Mouse (Mus musculus) forebrain, embryonic 12.5 days (tissue): Measurements from ENCODE around the gene Med13l. TPM values are rescaled to one million over a fixed set of nuclear protein-coding genes. Genes with fewer than 3 reads are reported as not detected.
"Not testable (repeated sequence)": the region's sequence is repeated elsewhere in the genome, so short reads cannot be mapped to it uniquely, and the experiment has no call there.

Source experiments
- ATAC-seq: fragments of 200-750 bp; cut with Nextera tagmentation; 2 replicates; pipeline ENCODE4 v1.8.0; 2017; ENCODE audit warnings: moderate TSS enrichment; ENCODE audit not compliant: low FRiP score
- H3K27ac ChIP-seq: fragments of 300-500 bp; sonication (generic); 2 replicates; pipeline ENCODE4 v1.5.1; 2016; ENCODE audit warnings: mild to moderate bottlenecking
- H3K27me3 ChIP-seq: fragments of 300-500 bp; sonication (generic); 2 replicates; pipeline ENCODE4 v1.6.1; 2016; ENCODE audit warnings: mild to moderate bottlenecking
- H3K36me3 ChIP-seq: fragments of 300-500 bp; sonication (generic); replicated peaks from 2 replicates; pipeline ENCODE4 v1.6.1; 2016; ENCODE audit warnings: mild to moderate bottlenecking
- H3K4me1 ChIP-seq: fragments of 300-500 bp; sonication (generic); 2 replicates; pipeline ENCODE4 v1.6.1; 2016
- H3K4me2 ChIP-seq: fragments of 300-500 bp; sonication (generic); 2 replicates; pipeline ENCODE4 v1.6.1; 2016; ENCODE audit warnings: mild to moderate bottlenecking, moderate library complexity
- H3K4me3 ChIP-seq: fragments of 300-500 bp; sonication (generic); replicated peaks from 2 replicates; pipeline ENCODE4 v1.5.1; 2016; ENCODE audit warnings: mild to moderate bottlenecking
- H3K9ac ChIP-seq: fragments of 300-500 bp; sonication (generic); 2 replicates; pipeline ENCODE4 v1.6.1; 2016; ENCODE audit warnings: mild to moderate bottlenecking
- H3K9me3 ChIP-seq: fragments of 300-500 bp; sonication (generic); 2 replicates; pipeline ENCODE4 v1.6.1; 2016
- WGBS: fragments of 180-500 bp; shearing (Covaris S2); methylation state at CpG from one replicate; pipeline ENCODE4 v1.1.7; 2016; 5-methylcytosine and 5-hydroxymethylcytosine counted together
- polyA plus RNA-seq: library from polyadenylated mRNA; unstranded; fragments of >200 nt; fragmentation: Nextera tagmentation; extraction: Ambion mirVana; gene quantifications from 2 replicates; pipeline ENCODE4 v1.2.1, GENCODE M21; 2016

Med13l gene
- polyA plus RNA-seq, 1 experiment from 2014 or later = 17.7 TPM

DNA sequence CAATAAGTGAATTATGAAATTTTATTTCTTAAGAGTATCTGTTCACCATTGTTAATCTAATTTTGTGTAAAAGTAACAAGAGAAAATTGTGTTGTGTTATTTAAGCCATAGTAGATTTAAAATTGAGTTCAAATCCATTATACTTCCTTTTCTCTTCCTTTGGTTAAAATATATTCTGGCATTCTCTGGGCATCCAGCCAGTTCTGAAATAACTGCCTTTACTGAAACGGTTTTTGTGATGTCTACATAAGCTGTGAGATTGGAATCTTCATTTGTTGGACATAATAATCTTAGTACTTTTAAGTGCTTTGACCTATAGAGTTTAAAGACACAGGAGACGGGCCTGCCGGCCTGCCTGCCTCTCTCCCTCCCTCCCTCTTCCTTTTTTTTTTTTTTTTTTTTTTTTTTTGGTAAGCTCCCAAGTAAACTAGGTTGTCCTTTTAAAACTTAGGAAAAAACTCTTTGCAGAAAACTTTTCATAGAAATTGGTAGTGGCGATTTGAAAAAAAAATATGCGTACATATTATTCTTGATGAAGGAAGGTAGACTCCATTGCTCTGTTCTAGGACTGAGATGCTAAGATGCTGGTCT is 78.7 kb downstream of the Med13l start:
- Histone ChIP-seq H3K36me3 (no peaks in the 10 kb centered on the region), H3K4me2 (no peak overlapping the region), H3K9me3 (no peaks in the 10 kb centered on the region), H3K9ac (no peak overlapping the region), H3K27me3 (no peaks in the 10 kb centered on the region), H3K4me1 (peaks cover 45% of the 10 kb centered on the region), H3K27ac (no peak overlapping the region), H3K4me3 (no peak overlapping the region)
- WGBS = 68% methylated on average over 5 of the region's 5 CpGs
- no peak for ATAC-seq

DNA sequence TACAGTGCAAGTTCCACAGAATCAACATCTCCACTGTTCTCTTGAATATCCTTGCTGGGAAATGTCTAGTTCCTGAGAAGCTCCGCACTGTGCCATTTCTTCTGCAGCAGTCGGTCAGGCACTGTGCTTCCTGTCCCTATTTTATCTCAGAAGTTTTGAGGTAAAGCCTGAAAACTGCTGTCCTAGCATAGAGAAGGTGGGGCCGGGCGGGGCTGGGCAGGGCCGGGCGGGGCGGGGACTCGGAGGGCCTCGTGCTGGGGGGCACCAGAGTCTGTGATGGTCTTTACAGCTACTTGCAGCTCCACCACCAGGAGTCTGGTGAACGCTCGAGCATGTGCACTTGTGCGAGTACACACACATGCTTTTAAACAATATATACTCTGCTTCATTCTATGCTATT is 83.6 kb downstream of the Med13l start:
- peaks cover 42% of the 10 kb centered on the region for H3K4me1 ChIP-seq
- no peak overlapping the region for H3K9ac ChIP-seq
- H3K36me3 ChIP-seq = no peaks in the 10 kb centered on the region
- H3K27ac ChIP-seq = no peak overlapping the region
- no peak overlapping the region for H3K4me3 ChIP-seq
- H3K4me2 ChIP-seq = no peak overlapping the region
- H3K9me3 ChIP-seq = no peaks in the 10 kb centered on the region
- H3K27me3 ChIP-seq = no peaks in the 10 kb centered on the region
- no peak for ATAC-seq
- 88% methylated on average over 12 of the region's 12 CpGs for WGBS

DNA sequence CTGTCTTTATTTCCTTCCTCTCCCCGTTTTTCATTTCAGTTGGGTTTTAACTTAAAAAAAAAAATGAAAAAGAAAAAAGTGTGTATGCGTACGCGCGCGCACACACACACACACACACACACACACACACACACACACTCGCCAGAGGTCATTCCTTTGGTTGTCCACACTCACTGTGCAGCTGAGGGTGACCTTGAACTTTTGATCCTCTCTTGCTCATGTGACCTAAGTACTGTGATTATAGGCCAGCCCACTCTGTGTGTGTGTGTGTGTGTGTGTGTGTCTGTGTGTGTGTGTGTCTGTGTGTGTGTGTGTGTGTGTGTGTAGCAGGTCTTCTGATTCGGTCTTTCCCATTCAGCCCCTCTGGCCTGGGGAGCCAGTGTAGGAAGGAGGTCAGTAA is 84.0 kb downstream of the Med13l start:
- WGBS = 85% methylated on average over 8 of the region's 8 CpGs

DNA sequence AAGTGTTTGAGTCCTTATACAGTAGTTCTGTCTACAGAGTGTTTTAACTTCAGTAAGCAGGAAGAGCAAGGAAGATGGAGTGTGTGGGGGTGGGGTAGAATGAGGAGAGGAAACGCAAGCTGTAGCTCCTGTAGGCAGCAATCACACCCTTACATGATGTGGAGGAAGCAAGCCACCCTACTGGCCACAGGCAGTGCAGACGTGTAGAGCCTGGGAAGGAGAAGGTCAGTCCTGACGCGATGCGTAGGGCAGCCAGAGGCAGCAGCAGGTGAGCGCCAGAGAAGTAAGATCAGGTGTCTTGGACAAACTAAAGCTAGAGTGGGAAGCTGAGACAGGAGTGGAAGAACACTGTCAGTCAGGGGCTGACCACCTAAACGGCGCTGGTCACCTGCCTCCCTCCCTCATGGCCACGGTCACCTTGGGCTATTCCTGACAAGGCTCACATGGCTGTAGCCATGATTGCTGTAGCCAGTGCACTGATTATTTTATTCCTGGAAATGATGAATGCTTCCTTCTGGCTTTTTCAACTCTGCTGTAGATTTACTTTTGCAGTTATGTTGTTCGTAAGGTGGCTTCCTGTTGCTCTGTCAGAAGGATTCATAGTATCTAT is 84.8 kb downstream of the Med13l start:
- H3K4me2 ChIP-seq = no peak overlapping the region
- ATAC-seq = no peak
- H3K27me3 ChIP-seq = no peaks in the 10 kb centered on the region
- no peak overlapping the region for H3K9ac ChIP-seq
- H3K36me3 ChIP-seq = no peaks in the 10 kb centered on the region
- H3K4me3 ChIP-seq = no peak overlapping the region
- peaks cover 36% of the 10 kb centered on the region for H3K4me1 ChIP-seq
- 90% methylated on average over 10 of the region's 10 CpGs for WGBS
- H3K9me3 ChIP-seq = no peaks in the 10 kb centered on the region
- no peak overlapping the region for H3K27ac ChIP-seq

More for the DNA sequence above, 84.0 kb downstream of the Med13l start:
- H3K27ac ChIP-seq = no peak overlapping the region
- no peak overlapping the region for H3K4me3 ChIP-seq
- H3K4me2 ChIP-seq = no peak overlapping the region
- H3K4me1 ChIP-seq = peaks cover 41% of the 10 kb centered on the region
- H3K9ac ChIP-seq = no peak overlapping the region
- H3K36me3 ChIP-seq = no peaks in the 10 kb centered on the region
- no peaks in the 10 kb centered on the region for H3K27me3 ChIP-seq
- no peaks in the 10 kb centered on the region for H3K9me3 ChIP-seq
- no peak for ATAC-seq

- 61% methylated on average over 5 of the region's 5 CpGs for WGBS
- no peak for ATAC-seq
Observed at GRCm38 (mm10) chr5:118646897-118647296, 86.4 kb downstream of the Med13l start.

DNA sequence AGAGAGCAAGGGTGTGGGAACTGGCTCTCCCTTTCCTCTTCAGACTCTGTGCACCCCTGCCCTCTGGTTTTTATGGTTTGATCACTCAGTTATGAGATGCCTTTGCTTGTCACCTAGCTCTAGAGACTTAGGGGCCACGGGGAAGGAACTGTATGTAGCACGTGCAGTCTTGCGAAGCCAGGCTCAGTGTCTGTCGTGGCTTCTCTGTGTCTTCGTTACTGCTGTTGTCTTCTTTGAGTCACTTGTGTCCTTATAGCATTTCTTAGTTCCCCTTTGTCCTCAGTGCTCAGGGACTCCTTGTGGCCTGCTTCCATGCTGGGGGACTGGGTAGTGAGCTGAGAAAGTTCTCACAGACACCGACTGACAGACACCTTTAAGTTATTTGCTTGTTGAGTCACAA is 86.9 kb downstream of the Med13l start:
- H3K4me1 ChIP-seq = peaks cover 31% of the 10 kb centered on the region
- no peaks in the 10 kb centered on the region for H3K36me3 ChIP-seq
- H3K4me2 ChIP-seq = no peak overlapping the region
- 43% methylated on average over 6 of the region's 6 CpGs for WGBS
- ATAC-seq = no peak
- H3K9me3 ChIP-seq = no peaks in the 10 kb centered on the region
- no peaks in the 10 kb centered on the region for H3K27me3 ChIP-seq
- no peak overlapping the region for H3K4me3 ChIP-seq
- H3K27ac ChIP-seq = no peak overlapping the region
- H3K9ac ChIP-seq = no peak overlapping the region

More at GRCm38 (mm10) chr5:118646897-118647296, 86.4 kb downstream of the Med13l start:
- H3K27me3 ChIP-seq = no peaks in the 10 kb centered on the region
- no peaks in the 10 kb centered on the region for H3K36me3 ChIP-seq
- no peak overlapping the region for H3K4me3 ChIP-seq
- H3K27ac ChIP-seq = no peak overlapping the region
- H3K9ac ChIP-seq = no peak overlapping the region
- H3K4me1 ChIP-seq = peaks cover 33% of the 10 kb centered on the region
- no peaks in the 10 kb centered on the region for H3K9me3 ChIP-seq
- no peak overlapping the region for H3K4me2 ChIP-seq

GRCm38 (mm10) chr5:118649215-118650006 is 88.9 kb downstream of the Med13l start:
- Histone ChIP-seq H3K36me3 (no peaks in the 10 kb centered on the region), H3K4me2 (no peak overlapping the region), H3K27me3 (no peaks in the 10 kb centered on the region), H3K9me3 (no peaks in the 10 kb centered on the region), H3K9ac (no peak overlapping the region), H3K27ac (no peak overlapping the region), H3K4me3 (no peak overlapping the region), H3K4me1 (peaks cover 22% of the 10 kb centered on the region)
- WGBS = 91% methylated on average over 10 of the region's 10 CpGs
- ATAC-seq = no peak

DNA sequence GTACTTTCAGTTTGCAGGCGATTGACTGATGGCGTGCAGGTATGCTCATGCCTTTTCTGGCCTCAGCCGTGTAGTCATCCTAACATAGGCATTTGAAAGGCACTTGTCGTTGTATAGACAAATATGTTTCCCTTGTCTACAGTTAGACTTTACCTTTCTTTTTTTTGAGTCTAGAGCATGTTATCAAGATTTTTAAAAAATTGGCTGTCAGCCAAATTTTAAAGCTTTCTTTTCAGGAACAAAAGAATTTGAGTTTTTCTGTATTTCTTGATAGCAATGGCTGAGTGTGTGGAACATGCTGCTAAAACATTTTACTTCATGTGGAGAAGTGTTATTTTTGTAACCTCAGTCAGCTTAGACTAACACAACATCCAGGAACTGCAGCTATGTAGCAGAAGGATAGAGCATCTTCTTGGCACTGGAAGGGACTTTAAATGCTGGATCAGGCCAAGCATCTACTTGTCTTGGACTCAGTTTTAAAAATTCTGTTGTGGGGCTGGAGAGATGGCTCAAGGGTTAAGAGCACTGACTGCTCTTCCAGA is 89.6 kb downstream of the Med13l start:
- no peak overlapping the region for H3K4me2 ChIP-seq
- no peak for ATAC-seq
- no peaks in the 10 kb centered on the region for H3K36me3 ChIP-seq
- WGBS = 94% methylated on average over 4 of the region's 4 CpGs
- no peaks in the 10 kb centered on the region for H3K9me3 ChIP-seq
- H3K27ac ChIP-seq = no peak overlapping the region
- no peaks in the 10 kb centered on the region for H3K27me3 ChIP-seq
- H3K4me3 ChIP-seq = no peak overlapping the region
- peaks cover 26% of the 10 kb centered on the region for H3K4me1 ChIP-seq
- H3K9ac ChIP-seq = no peak overlapping the region

- peaks cover 31% of the 10 kb centered on the region for H3K4me1 ChIP-seq
- no peaks in the 10 kb centered on the region for H3K36me3 ChIP-seq
- H3K27me3 ChIP-seq = no peaks in the 10 kb centered on the region
- no peak overlapping the region for H3K9ac ChIP-seq
- H3K4me2 ChIP-seq = no peak overlapping the region
- H3K27ac ChIP-seq = no peak overlapping the region
- ATAC-seq = no peak
- H3K9me3 ChIP-seq = no peaks in the 10 kb centered on the region
- 84% methylated on average over 7 of the region's 7 CpGs for WGBS
- H3K4me3 ChIP-seq = no peak overlapping the region
Observed at GRCm38 (mm10) chr5:118650746-118651145, 90.3 kb downstream of the Med13l start.

GRCm38 (mm10) chr5:118652611-118653010 is 92.1 kb downstream of the Med13l start:
- ATAC-seq = no peak
- Histone ChIP-seq H3K9ac (no peak overlapping the region), H3K9me3 (no peaks in the 10 kb centered on the region), H3K27me3 (no peaks in the 10 kb centered on the region), H3K36me3 (no peaks in the 10 kb centered on the region), H3K4me2 (no peak overlapping the region), H3K4me1 (peaks cover 20% of the 10 kb centered on the region), H3K27ac (no peak overlapping the region), H3K4me3 (no peak overlapping the region)
- WGBS = 85% methylated on average over 8 of the region's 8 CpGs

DNA sequence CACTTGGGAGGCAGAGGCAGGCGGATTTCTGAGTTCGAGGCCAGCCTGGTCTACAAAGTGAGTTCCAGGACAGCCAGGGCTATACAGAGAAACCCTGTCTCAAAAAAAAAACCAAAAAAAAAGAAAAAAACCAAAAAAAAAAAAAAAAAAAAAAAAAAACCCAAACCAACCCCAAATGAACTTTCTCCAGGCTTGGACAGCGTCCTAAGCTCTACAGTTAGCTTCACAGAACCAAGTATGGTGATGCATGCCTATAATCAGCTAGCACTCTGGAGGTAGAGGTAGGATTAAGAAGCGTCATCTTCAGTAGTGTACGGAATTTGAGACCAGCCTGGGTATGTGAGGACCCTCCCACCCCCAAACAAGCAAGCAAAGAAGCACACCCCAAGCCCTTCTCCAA is 92.6 kb downstream of the Med13l start:
- H3K9me3 ChIP-seq, ATAC-seq, H3K36me3 ChIP-seq, H3K4me2 ChIP-seq, H3K4me3 ChIP-seq, H3K27me3 ChIP-seq, H3K27ac ChIP-seq, H3K9ac ChIP-seq: not testable (repeated sequence)
- whole genome bisulfite sequencing = 84% methylated on average over 5 of the region's 5 CpGs
- peaks cover 18% of the 10 kb centered on the region for H3K4me1 ChIP-seq

GRCm38 (mm10) chr5:118654599-118654998 is 94.1 kb downstream of the Med13l start:
- Histone ChIP-seq H3K27me3 (no peaks in the 10 kb centered on the region), H3K9ac (no peak overlapping the region), H3K9me3 (no peaks in the 10 kb centered on the region), H3K4me2 (no peak overlapping the region), H3K4me3 (no peak overlapping the region), H3K36me3 (no peaks in the 10 kb centered on the region), H3K4me1 (peaks cover 21% of the 10 kb centered on the region), H3K27ac (no peak overlapping the region)
- 77% methylated on average over 11 of the region's 11 CpGs for WGBS
- ATAC-seq = no peak
